Mouse (Mus musculus): Measurements from ENCODE around the gene Syce3.

DNA sequence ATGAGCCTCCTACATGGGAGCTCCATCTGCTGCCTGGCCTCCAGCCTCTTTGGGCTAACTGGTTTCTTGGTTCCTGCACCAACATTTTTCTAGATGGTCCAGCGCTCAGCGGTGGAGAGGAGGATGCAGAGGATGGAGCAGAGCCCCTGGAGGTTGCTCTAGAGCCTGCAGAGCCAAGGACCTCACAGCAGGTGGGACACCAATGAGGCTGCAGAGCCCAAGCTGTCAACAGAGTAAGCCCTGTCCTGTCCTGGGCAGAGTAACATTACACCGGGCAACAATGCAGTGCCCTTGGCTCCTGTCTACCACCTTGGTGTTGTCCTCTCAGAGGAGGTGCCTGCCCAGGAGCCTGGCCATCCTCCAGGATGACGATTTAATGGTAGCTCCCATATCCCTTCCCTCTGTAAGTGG, 45.2 kb downstream of the Syce3 start:
- TF ChIP-seq CTCF (conservative IDR thresholded peaks at IDR 0.05; ENCODE audit: insufficient read depth, insufficient read length, low read depth, low read length) (no peak), POLR2A (IDR thresholded peaks at IDR 0.05; ENCODE audit: low read depth, low read length) (no peak)
